Mouse (Mus musculus) forebrain, embryonic 15.5 days (tissue): ENCODE measurements around the gene Polr3b. TPM values are rescaled to one million over a fixed set of nuclear protein-coding genes. Genes with fewer than 3 reads are reported as not detected.

Source experiments
- ATAC-seq: fragments of 200-750 bp; cut with Nextera tagmentation; replicated peaks from 2 replicates; pipeline ENCODE4 v1.8.0; 2017; ENCODE audit warnings: mild to moderate bottlenecking, moderate TSS enrichment, moderate library complexity
- H3K27ac ChIP-seq: fragments of 300-500 bp; sonication (generic); replicated peaks from 2 replicates; pipeline ENCODE4 v1.5.1; 2015; ENCODE audit warnings: mild to moderate bottlenecking, inconsistent platforms
- H3K27me3 ChIP-seq: fragments of 300-500 bp; sonication (generic); 2 replicates; pipeline ENCODE4 v1.6.1; 2015; ENCODE audit warnings: inconsistent platforms
- H3K36me3 ChIP-seq: fragments of 300-500 bp; sonication (generic); 2 replicates; pipeline ENCODE4 v1.6.1; 2015; ENCODE audit warnings: mild to moderate bottlenecking, inconsistent platforms
- H3K4me1 ChIP-seq: fragments of 300-500 bp; sonication (generic); 2 replicates; pipeline ENCODE4 v1.6.1; 2015; ENCODE audit warnings: inconsistent platforms
- H3K4me2 ChIP-seq: fragments of 300-500 bp; sonication (generic); replicated peaks from 2 replicates; pipeline ENCODE4 v1.6.1; 2015; ENCODE audit warnings: mild to moderate bottlenecking, inconsistent platforms
- H3K4me3 ChIP-seq: fragments of 300-500 bp; sonication (generic); 2 replicates; pipeline ENCODE4 v1.5.1; 2015; ENCODE audit warnings: mild to moderate bottlenecking, inconsistent platforms
- H3K9ac ChIP-seq: fragments of 300-500 bp; sonication (generic); replicated peaks from 2 replicates; pipeline ENCODE4 v1.6.1; 2015; ENCODE audit warnings: mild to moderate bottlenecking, inconsistent platforms
- H3K9me3 ChIP-seq: fragments of 300-500 bp; sonication (generic); 2 replicates; pipeline ENCODE4 v1.6.1; 2016; ENCODE audit warnings: inconsistent platforms
- WGBS: fragments of 180-500 bp; shearing (Covaris S2); methylation state at CpG from one replicate; pipeline ENCODE4 v1.1.7; 2015; ENCODE audit warnings: mixed read lengths; 5-methylcytosine and 5-hydroxymethylcytosine counted together
- polyA plus RNA-seq: library from polyadenylated mRNA; unstranded; fragments of >200 nt; fragmentation: Nextera tagmentation; extraction: Ambion mirVana; gene quantifications from 2 replicates; pipeline ENCODE4 v1.2.1, GENCODE M21; 2015

The Polr3b gene
- polyA plus RNA-seq, 1 experiment from 2014 or later = 15.3 TPM

GRCm38 (mm10) chr10:84613366-84613765 is 8.7 kb upstream of the Polr3b start:
- no peaks in the 10 kb centered on the region for H3K4me1 ChIP-seq
- 85% methylated on average over 8 of the region's 8 CpGs for WGBS
- no peaks in the 10 kb centered on the region; the same call in 1 of the 2 replicates for H3K36me3 ChIP-seq
- no peak overlapping the region for H3K4me2 ChIP-seq
- no peak overlapping the region for H3K9ac ChIP-seq
- no peak overlapping the region for H3K27ac ChIP-seq
- no peaks in the 10 kb centered on the region for H3K27me3 ChIP-seq
- H3K9me3 ChIP-seq = no peaks in the 10 kb centered on the region
- no peak overlapping the region for H3K4me3 ChIP-seq
- no peak for ATAC-seq

- whole genome bisulfite sequencing = 85% methylated on average over 3 of the region's 3 CpGs
- no peak overlapping the region for H3K4me2 ChIP-seq
- no peak overlapping the region for H3K9ac ChIP-seq
- H3K27me3 ChIP-seq = no peaks in the 10 kb centered on the region
- H3K4me1 ChIP-seq = no peaks in the 10 kb centered on the region
- H3K9me3 ChIP-seq = no peaks in the 10 kb centered on the region
- no peak overlapping the region for H3K4me3 ChIP-seq
- no peaks in the 10 kb centered on the region; the same call in 1 of the 2 replicates for H3K36me3 ChIP-seq
- H3K27ac ChIP-seq = no peak overlapping the region
- no peak for ATAC-seq
Measured at GRCm38 (mm10) chr10:84615076-84615475, 7.0 kb upstream of the Polr3b start.

GRCm38 (mm10) chr10:84631182-84631581 is 9.1 kb downstream of the Polr3b start:
- Histone ChIP-seq H3K4me3 (no peak overlapping the region), H3K9ac (no peak overlapping the region)
- 65% methylated on average over 5 of the region's 5 CpGs for WGBS

GRCm38 (mm10) chr10:84632005-84632404 is 9.9 kb downstream of the Polr3b start:
- Histone ChIP-seq H3K9me3 (no peaks in the 10 kb centered on the region), H3K9ac (no peak overlapping the region), H3K4me3 (no peak overlapping the region), H3K27ac (no peak overlapping the region), H3K36me3 (peaks cover 33% of the 10 kb centered on the region), H3K4me2 (no peak overlapping the region), H3K27me3 (no peaks in the 10 kb centered on the region), H3K4me1 (no peaks in the 10 kb centered on the region)
- ATAC-seq = no peak
- WGBS = 93% methylated on average over 4 of the region's 4 CpGs

More at GRCm38 (mm10) chr10:84631182-84631581, 9.1 kb downstream of the Polr3b start:
- H3K9me3 ChIP-seq = no peaks in the 10 kb centered on the region
- no peaks in the 10 kb centered on the region for H3K4me1 ChIP-seq
- H3K27ac ChIP-seq = no peak overlapping the region
- ATAC-seq = no peak
- H3K27me3 ChIP-seq = no peaks in the 10 kb centered on the region
- no peak overlapping the region for H3K4me2 ChIP-seq
- H3K36me3 ChIP-seq = peaks cover 26% of the 10 kb centered on the region

GRCm38 (mm10) chr10:84636656-84637055 is 14.6 kb downstream of the Polr3b start:
- H3K4me2 ChIP-seq = no peak overlapping the region
- no peak for ATAC-seq
- H3K9ac ChIP-seq = no peak overlapping the region
- H3K27me3 ChIP-seq = no peaks in the 10 kb centered on the region
- peaks cover 31% of the 10 kb centered on the region for H3K36me3 ChIP-seq
- 96% methylated on average over 10 of the region's 10 CpGs for WGBS
- H3K9me3 ChIP-seq = no peaks in the 10 kb centered on the region
- no peak overlapping the region for H3K4me3 ChIP-seq
- no peak overlapping the region for H3K27ac ChIP-seq
- H3K4me1 ChIP-seq = no peaks in the 10 kb centered on the region

GRCm38 (mm10) chr10:84638382-84638781 is 16.3 kb downstream of the Polr3b start:
- no peaks in the 10 kb centered on the region for H3K4me1 ChIP-seq
- no peak overlapping the region for H3K27ac ChIP-seq
- H3K4me2 ChIP-seq = no peak overlapping the region
- no peaks in the 10 kb centered on the region for H3K9me3 ChIP-seq
- H3K9ac ChIP-seq = no peak overlapping the region
- no peak overlapping the region for H3K4me3 ChIP-seq
- ATAC-seq = no peak
- 88% methylated on average over 4 of the region's 4 CpGs for WGBS
- peaks cover 26% of the 10 kb centered on the region for H3K36me3 ChIP-seq
- no peaks in the 10 kb centered on the region for H3K27me3 ChIP-seq

GRCm38 (mm10) chr10:84639525-84640287 is 17.6 kb downstream of the Polr3b start:
- Histone ChIP-seq H3K36me3 (peaks cover 25% of the 10 kb centered on the region), H3K9ac (no peak overlapping the region), H3K27ac (no peak overlapping the region), H3K27me3 (no peaks in the 10 kb centered on the region), H3K4me1 (no peaks in the 10 kb centered on the region), H3K4me3 (no peak overlapping the region), H3K9me3 (no peaks in the 10 kb centered on the region), H3K4me2 (no peak overlapping the region)
- 78% methylated on average over 4 of the region's 4 CpGs for WGBS
- no peak for ATAC-seq

- H3K9ac ChIP-seq = no peak overlapping the region
- no peaks in the 10 kb centered on the region for H3K9me3 ChIP-seq
- peaks cover 22% of the 10 kb centered on the region for H3K36me3 ChIP-seq
- no peaks in the 10 kb centered on the region for H3K27me3 ChIP-seq
- 82% methylated on average over 7 of the region's 7 CpGs for WGBS
- no peak overlapping the region for H3K4me2 ChIP-seq
- no peaks in the 10 kb centered on the region for H3K4me1 ChIP-seq
- no peak for ATAC-seq
- no peak overlapping the region for H3K4me3 ChIP-seq
- H3K27ac ChIP-seq = no peak overlapping the region
Measured at GRCm38 (mm10) chr10:84640861-84641260, 18.8 kb downstream of the Polr3b start.

GRCm38 (mm10) chr10:84641576-84641975 is 19.5 kb downstream of the Polr3b start:
- peaks cover 16% of the 10 kb centered on the region for H3K36me3 ChIP-seq
- no peaks in the 10 kb centered on the region for H3K27me3 ChIP-seq
- ATAC-seq = no peak
- H3K4me1 ChIP-seq = peaks cover 3% of the 10 kb centered on the region
- no peak overlapping the region for H3K4me2 ChIP-seq
- H3K9ac ChIP-seq = no peak overlapping the region
- WGBS = 74% methylated on average over 2 of the region's 2 CpGs
- H3K9me3 ChIP-seq = no peaks in the 10 kb centered on the region
- no peak overlapping the region for H3K4me3 ChIP-seq
- no peak overlapping the region for H3K27ac ChIP-seq

- no peak for ATAC-seq
- WGBS = 89% methylated on average over 8 of the region's 8 CpGs
Measured at GRCm38 (mm10) chr10:84645940-84646339, 23.8 kb downstream of the Polr3b start.

GRCm38 (mm10) chr10:84646506-84647102 is 24.5 kb downstream of the Polr3b start:
- no peak overlapping the region for H3K9ac ChIP-seq
- ATAC-seq = no peak
- no peaks in the 10 kb centered on the region for H3K9me3 ChIP-seq
- H3K27ac ChIP-seq = no peak overlapping the region
- H3K4me3 ChIP-seq = no peak overlapping the region
- no peaks in the 10 kb centered on the region for H3K27me3 ChIP-seq
- WGBS = 63% methylated on average over 12 of the region's 12 CpGs
- H3K4me2 ChIP-seq = no peak overlapping the region
- H3K4me1 ChIP-seq = peaks cover 6% of the 10 kb centered on the region
- H3K36me3 ChIP-seq = peaks cover 8% of the 10 kb centered on the region; the same call in 1 of the 2 replicates

More at GRCm38 (mm10) chr10:84645940-84646339, 23.8 kb downstream of the Polr3b start:
- peaks cover 6% of the 10 kb centered on the region; the same call in 1 of the 2 replicates for H3K36me3 ChIP-seq
- no peaks in the 10 kb centered on the region for H3K27me3 ChIP-seq
- H3K9me3 ChIP-seq = no peaks in the 10 kb centered on the region
- H3K4me1 ChIP-seq = peaks cover 6% of the 10 kb centered on the region
- no peak overlapping the region for H3K27ac ChIP-seq
- H3K4me3 ChIP-seq = no peak overlapping the region
- no peak overlapping the region for H3K4me2 ChIP-seq
- no peak overlapping the region for H3K9ac ChIP-seq

GRCm38 (mm10) chr10:84647264-84647663 is 25.2 kb downstream of the Polr3b start:
- 93% methylated on average over 5 of the region's 5 CpGs for WGBS
- Histone ChIP-seq H3K27me3 (no peaks in the 10 kb centered on the region), H3K4me3 (no peak overlapping the region), H3K9ac (no peak overlapping the region), H3K9me3 (no peaks in the 10 kb centered on the region), H3K4me1 (peaks cover 6% of the 10 kb centered on the region), H3K4me2 (no peak overlapping the region), H3K36me3 (peaks cover 9% of the 10 kb centered on the region; the same call in 1 of the 2 replicates), H3K27ac (no peak overlapping the region)
- no peak for ATAC-seq
